Mouse (Mus musculus): ENCODE data around the gene Ddx4. TPM values are rescaled to one million over a fixed set of nuclear protein-coding genes. Genes with fewer than 3 reads are reported as not detected.
"Not testable (repeated sequence)": the region's sequence is repeated elsewhere in the genome, so short reads cannot be mapped to it uniquely, and the experiment has no call there.

Gene Ddx4
- polyA plus RNA-seq, 1 experiment from 2014 or later: 0.78 TPM

- Histone ChIP-seq H3K4me2 (no peak overlapping the region), H3K36me3 (no peaks in the 10 kb centered on the region), H3K4me3 (no peak overlapping the region), H3K27ac (no peak overlapping the region), H3K4me1 (replicated peaks) (no peaks in the 10 kb centered on the region), H3K9ac (no peak overlapping the region), H3K9me3 (no peaks in the 10 kb centered on the region), H3K27me3 (no peaks in the 10 kb centered on the region)
- WGBS: 83% methylated on average over 3 of the region's 3 CpGs
- no peak for ATAC-seq (ENCODE audit: low FRiP score)
Observed at GRCm38 (mm10) chr13:112624622-112625021, 27.7 kb downstream of the Ddx4 start.

GRCm38 (mm10) chr13:112623656-112624055 lies 28.6 kb downstream of the Ddx4 start:
- Histone ChIP-seq H3K36me3 (no peaks in the 10 kb centered on the region), H3K4me1 (replicated peaks) (no peaks in the 10 kb centered on the region), H3K4me3 (no peak overlapping the region), H3K9me3 (no peaks in the 10 kb centered on the region), H3K4me2 (no peak overlapping the region), H3K27ac (no peak overlapping the region), H3K9ac (no peak overlapping the region), H3K27me3 (no peaks in the 10 kb centered on the region)
- WGBS: 59% methylated on average over 7 of the region's 7 CpGs
- no peak for ATAC-seq (ENCODE audit: low FRiP score)

GRCm38 (mm10) chr13:112621592-112621991 lies 30.7 kb downstream of the Ddx4 start:
- no peak for ATAC-seq (ENCODE audit: low FRiP score)
- H3K9ac ChIP-seq: no peak overlapping the region
- 83% methylated on average over 3 of the region's 3 CpGs for WGBS
- no peak overlapping the region for H3K4me3 ChIP-seq
- no peak overlapping the region for H3K27ac ChIP-seq
- no peaks in the 10 kb centered on the region for H3K36me3 ChIP-seq
- no peaks in the 10 kb centered on the region for H3K9me3 ChIP-seq
- no peaks in the 10 kb centered on the region for H3K4me1 ChIP-seq (replicated peaks)
- H3K4me2 ChIP-seq: no peak overlapping the region
- H3K27me3 ChIP-seq: no peaks in the 10 kb centered on the region

GRCm38 (mm10) chr13:112608606-112609005 lies 43.7 kb downstream of the Ddx4 start:
- no peaks in the 10 kb centered on the region for H3K9me3 ChIP-seq
- H3K27me3 ChIP-seq: no peaks in the 10 kb centered on the region
- no peak overlapping the region for H3K9ac ChIP-seq
- no peak overlapping the region for H3K27ac ChIP-seq
- H3K36me3 ChIP-seq: no peaks in the 10 kb centered on the region
- ATAC-seq (ENCODE audit: low FRiP score): no peak
- no peaks in the 10 kb centered on the region for H3K4me1 ChIP-seq (replicated peaks)
- no peak overlapping the region for H3K4me3 ChIP-seq
- 98% methylated on average over 3 of the region's 3 CpGs for WGBS
- no peak overlapping the region for H3K4me2 ChIP-seq

GRCm38 (mm10) chr13:112604411-112604810 lies 47.9 kb downstream of the Ddx4 start:
- WGBS: 84% methylated on average over 4 of the region's 4 CpGs
- ATAC-seq (ENCODE audit: low FRiP score): no peak
- Histone ChIP-seq H3K36me3 (no peaks in the 10 kb centered on the region), H3K4me1 (replicated peaks) (no peaks in the 10 kb centered on the region), H3K27ac (no peak overlapping the region), H3K9me3 (no peaks in the 10 kb centered on the region), H3K27me3 (no peaks in the 10 kb centered on the region), H3K9ac (no peak overlapping the region), H3K4me2 (no peak overlapping the region), H3K4me3 (no peak overlapping the region)

- WGBS: 94% methylated on average over 1 of the region's 1 CpGs
- ATAC-seq (ENCODE audit: low FRiP score): no peak
Observed at GRCm38 (mm10) chr13:112603839-112604238, 48.4 kb downstream of the Ddx4 start.

GRCm38 (mm10) chr13:112602607-112603006 lies 49.7 kb downstream of the Ddx4 start:
- no peak overlapping the region for H3K9ac ChIP-seq
- H3K9me3 ChIP-seq: no peaks in the 10 kb centered on the region
- H3K4me1 ChIP-seq (replicated peaks): no peaks in the 10 kb centered on the region
- H3K4me2 ChIP-seq: no peak overlapping the region
- ATAC-seq (ENCODE audit: low FRiP score): no peak
- H3K4me3 ChIP-seq: no peak overlapping the region
- WGBS: 97% methylated on average over 2 of the region's 2 CpGs
- H3K27me3 ChIP-seq: no peaks in the 10 kb centered on the region
- H3K27ac ChIP-seq: no peak overlapping the region
- H3K36me3 ChIP-seq: no peaks in the 10 kb centered on the region

More at GRCm38 (mm10) chr13:112603839-112604238, 48.4 kb downstream of the Ddx4 start:
- Histone ChIP-seq H3K9me3 (no peaks in the 10 kb centered on the region), H3K4me1 (replicated peaks) (no peaks in the 10 kb centered on the region), H3K36me3 (no peaks in the 10 kb centered on the region), H3K4me3 (no peak overlapping the region), H3K4me2 (no peak overlapping the region), H3K27me3 (no peaks in the 10 kb centered on the region), H3K9ac (no peak overlapping the region), H3K27ac (no peak overlapping the region)

- not testable (repeated sequence) for H3K4me3 ChIP-seq; H3K36me3 ChIP-seq; H3K4me1 ChIP-seq (replicated peaks); H3K27ac ChIP-seq; H3K9me3 ChIP-seq; H3K9ac ChIP-seq; H3K27me3 ChIP-seq; ATAC-seq (ENCODE audit: low FRiP score); H3K4me2 ChIP-seq
- 88% methylated on average over 3 of the region's 8 CpGs for WGBS
Observed at GRCm38 (mm10) chr13:112594260-112594659, 58.0 kb downstream of the Ddx4 start, which contains the start of gene Il31ra. TSS of gene Il31ra (minus strand) at chr13:112594360.

GRCm38 (mm10) chr13:112590254-112590653 lies 62.0 kb downstream of the Ddx4 start:
- Histone ChIP-seq H3K9me3 (no peaks in the 10 kb centered on the region), H3K9ac (no peak overlapping the region), H3K4me3 (no peak overlapping the region), H3K36me3 (no peaks in the 10 kb centered on the region), H3K4me1 (replicated peaks) (no peaks in the 10 kb centered on the region), H3K27ac (no peak overlapping the region), H3K27me3 (no peaks in the 10 kb centered on the region), H3K4me2 (no peak overlapping the region)
- WGBS: 64% methylated on average over 2 of the region's 2 CpGs
- no peak for ATAC-seq (ENCODE audit: low FRiP score)

- Histone ChIP-seq H3K9me3 (no peaks in the 10 kb centered on the region), H3K4me3 (no peak overlapping the region), H3K27ac (no peak overlapping the region), H3K4me1 (replicated peaks) (no peaks in the 10 kb centered on the region), H3K9ac (no peak overlapping the region), H3K4me2 (no peak overlapping the region), H3K36me3 (no peaks in the 10 kb centered on the region), H3K27me3 (no peaks in the 10 kb centered on the region)
- ATAC-seq (ENCODE audit: low FRiP score): no peak
Observed at GRCm38 (mm10) chr13:112589625-112590024, 62.6 kb downstream of the Ddx4 start.

- no peak for ATAC-seq (ENCODE audit: low FRiP score)
- H3K27ac ChIP-seq: no peak overlapping the region
- H3K4me3 ChIP-seq: no peak overlapping the region
- H3K4me2 ChIP-seq: no peak overlapping the region
- H3K9me3 ChIP-seq: no peaks in the 10 kb centered on the region
- H3K36me3 ChIP-seq: no peaks in the 10 kb centered on the region
- 76% methylated on average over 7 of the region's 7 CpGs for WGBS
- H3K27me3 ChIP-seq: no peaks in the 10 kb centered on the region
- H3K9ac ChIP-seq: no peak overlapping the region
- no peaks in the 10 kb centered on the region for H3K4me1 ChIP-seq (replicated peaks)
Observed at GRCm38 (mm10) chr13:112584556-112585237, 67.6 kb downstream of the Ddx4 start.

GRCm38 (mm10) chr13:112582291-112582690 lies 70.0 kb downstream of the Ddx4 start:
- WGBS: 89% methylated on average over 8 of the region's 8 CpGs
- Histone ChIP-seq H3K36me3 (no peaks in the 10 kb centered on the region), H3K27ac (no peak overlapping the region), H3K9ac (no peak overlapping the region), H3K4me3 (no peak overlapping the region), H3K4me1 (replicated peaks) (no peaks in the 10 kb centered on the region), H3K27me3 (no peaks in the 10 kb centered on the region), H3K4me2 (no peak overlapping the region), H3K9me3 (0 out of 2 replicates have a peak, but pooled peaks cover 3% of the 10 kb centered on the region)
- ATAC-seq (ENCODE audit: low FRiP score): no peak

- no peak overlapping the region for H3K4me3 ChIP-seq
- H3K27ac ChIP-seq: no peak overlapping the region
- 59% methylated on average over 3 of the region's 3 CpGs for WGBS
- H3K27me3 ChIP-seq: no peaks in the 10 kb centered on the region
- ATAC-seq (ENCODE audit: low FRiP score): no peak
- H3K4me2 ChIP-seq: no peak overlapping the region
- no peak overlapping the region for H3K9ac ChIP-seq
- H3K36me3 ChIP-seq: no peaks in the 10 kb centered on the region
- 0 out of 2 replicates have a peak, but pooled peaks cover 3% of the 10 kb centered on the region for H3K9me3 ChIP-seq
- no peaks in the 10 kb centered on the region for H3K4me1 ChIP-seq (replicated peaks)
Observed at GRCm38 (mm10) chr13:112581796-112582195, 70.5 kb downstream of the Ddx4 start.
